Mouse (Mus musculus): Measurements from ENCODE around the gene Tet3.
"Not testable (repeated sequence)": the region's sequence is repeated elsewhere in the genome, so short reads cannot be mapped to it uniquely, and the experiment has no call there.

Gene Tet3

GRCm38 (mm10) chr6:83373704-83374300, 85.1 kb downstream of the Tet3 start:
- no peak for DNase-seq (ENCODE audit: low read depth, low spot score)

DNA sequence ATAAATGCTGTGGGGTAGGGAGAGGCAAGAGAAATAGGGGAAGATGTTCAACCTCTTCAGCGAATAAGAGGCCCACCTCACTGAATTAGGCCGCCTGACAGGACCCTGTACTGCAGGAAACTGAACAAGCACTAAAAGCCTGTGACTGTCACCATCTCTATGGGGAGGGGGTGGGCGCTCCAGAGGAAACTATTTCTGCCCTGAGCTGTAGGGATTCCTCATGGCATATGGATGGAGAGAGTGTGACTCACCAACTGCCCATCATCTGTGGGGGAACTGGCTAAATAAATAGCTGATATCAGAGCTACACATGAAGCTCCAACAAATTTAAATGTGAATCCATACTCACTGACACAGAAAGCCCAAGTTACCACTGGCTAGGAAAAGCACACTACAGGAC, 87.5 kb downstream of the Tet3 start:
- no peak for DNase-seq (ENCODE audit: low read depth, low spot score)

- no peak for DNase-seq (ENCODE audit: low read depth, low spot score)
These were observed 88.4 kb downstream of the Tet3 start for GRCm38 (mm10) chr6:83370316-83370965.

DNA sequence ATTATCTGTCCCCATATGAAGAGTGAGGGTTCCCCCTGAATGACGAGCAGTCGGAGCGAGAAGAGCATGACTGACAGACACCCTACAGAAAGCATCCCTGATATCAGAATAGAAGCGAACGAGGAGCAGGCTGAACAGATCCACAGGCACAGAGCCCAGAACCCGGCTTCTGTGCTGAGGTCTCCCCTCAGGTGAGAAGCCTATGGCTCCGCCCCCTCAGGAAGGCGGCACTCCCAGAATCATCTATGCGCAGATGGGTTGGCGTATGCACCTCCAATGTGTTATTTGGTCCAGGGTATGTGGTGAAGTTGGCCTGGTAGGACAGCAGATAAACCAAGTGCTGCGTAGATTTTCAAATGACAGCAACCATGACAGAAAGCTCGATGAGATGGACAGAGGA, 95.8 kb downstream of the Tet3 start:
- no peak for DNase-seq (ENCODE audit: low read depth, low spot score)

- no peak for DNase-seq (ENCODE audit: low read depth, low spot score)
These were observed 97.2 kb downstream of the Tet3 start for GRCm38 (mm10) chr6:83361523-83362248.

- no peak for DNase-seq (ENCODE audit: low read depth, low spot score)
These were observed 101.4 kb downstream of the Tet3 start for GRCm38 (mm10) chr6:83357436-83357835.

DNA sequence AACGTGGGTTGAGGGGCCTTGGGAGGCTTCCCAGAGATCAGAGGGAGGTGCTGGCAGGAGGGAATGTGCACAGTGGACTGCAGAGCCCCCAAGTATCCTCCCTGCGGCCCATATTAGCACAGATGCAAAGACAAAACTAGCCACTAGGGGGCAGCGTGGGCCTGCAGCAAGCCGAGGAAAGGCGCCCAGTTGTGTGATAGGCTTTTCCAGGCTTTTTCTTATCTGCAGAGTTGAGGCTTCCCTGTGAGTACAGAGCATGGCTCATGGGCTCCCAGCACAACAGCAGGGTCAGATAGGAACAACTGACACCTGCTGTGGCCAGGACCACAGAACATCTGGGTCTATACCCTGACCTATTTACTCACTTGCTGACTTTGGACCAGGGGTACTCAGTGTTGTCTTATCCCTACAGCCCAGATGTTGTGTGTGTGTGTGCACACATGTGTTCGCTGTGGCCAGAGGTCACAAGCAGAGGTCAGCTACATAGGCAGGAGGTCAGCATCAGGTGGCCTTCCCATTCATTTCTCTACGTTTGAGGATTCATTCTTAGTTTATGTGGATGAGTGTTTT, 102.2 kb downstream of the Tet3 start:
- DNase-seq (ENCODE audit: low read depth, low spot score), result peak; percentile 72

GRCm38 (mm10) chr6:83354856-83355781, 103.8 kb downstream of the Tet3 start:
- DNase-seq (ENCODE audit: low read depth, low spot score), result no peak

GRCm38 (mm10) chr6:83352666-83353410, 106.0 kb downstream of the Tet3 start:
- no peak for DNase-seq (ENCODE audit: low read depth, low spot score)

DNA sequence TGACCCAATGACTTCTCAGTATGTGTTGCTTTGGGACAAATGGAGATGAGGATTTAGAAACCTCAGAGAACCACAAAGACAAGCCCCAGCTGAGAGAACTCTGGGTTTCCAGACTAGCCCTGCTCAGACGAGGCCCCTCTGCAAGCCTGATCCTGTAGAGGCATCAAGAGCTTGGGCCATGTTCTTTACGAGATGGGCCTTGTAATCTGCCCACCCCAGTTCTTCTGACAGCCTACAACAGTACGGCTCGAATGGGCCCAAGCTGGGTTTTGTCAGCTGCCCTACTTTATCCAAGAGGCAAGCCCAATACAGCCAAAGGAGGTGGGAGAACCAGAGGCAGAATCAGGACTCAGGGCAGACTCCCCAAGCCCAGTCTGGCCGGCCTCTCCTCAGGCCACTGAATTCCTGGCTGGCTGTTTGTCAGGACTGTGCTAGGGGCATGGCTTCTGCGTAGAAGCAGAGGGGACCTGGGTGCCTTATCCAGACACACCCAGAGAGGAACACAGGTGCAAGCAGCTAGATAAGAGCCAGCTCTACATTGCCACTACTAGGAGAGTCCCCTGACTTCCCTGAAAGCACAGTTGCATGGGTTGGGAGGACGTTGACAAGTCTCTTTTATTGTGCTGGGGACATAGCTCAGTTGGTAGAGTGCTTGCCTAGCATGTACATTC, 107.3 kb downstream of the Tet3 start:
- DNase-seq (ENCODE audit: low read depth, low spot score), result no peak

DNA sequence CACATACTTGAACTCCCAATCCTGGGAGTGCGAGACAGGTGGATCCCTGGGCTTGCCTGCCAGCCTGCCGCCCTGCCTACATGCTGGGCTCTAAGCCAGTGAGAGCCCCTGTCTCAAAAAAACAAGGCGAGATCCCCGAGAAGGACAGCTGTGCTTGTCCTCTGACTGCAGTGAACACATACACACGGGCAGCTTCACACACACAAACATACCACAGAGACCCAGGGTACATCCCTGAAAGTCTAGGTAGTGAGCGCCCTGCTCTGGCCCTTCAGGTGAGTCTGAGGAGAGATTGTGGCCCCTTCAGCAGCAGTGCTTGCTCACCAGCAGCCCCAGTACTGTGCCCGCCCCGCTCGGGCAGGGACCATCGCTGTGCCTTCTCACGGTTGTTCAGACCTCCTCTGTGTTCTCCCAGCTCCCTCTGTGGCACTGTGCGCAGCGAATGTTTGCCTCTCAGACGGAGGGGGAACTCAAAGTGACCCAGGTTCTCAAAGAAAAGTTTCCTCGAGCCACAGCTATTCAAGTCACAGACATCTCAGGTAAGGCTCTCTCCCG, 108.0 kb downstream of the Tet3 start:
- no peak for DNase-seq (ENCODE audit: low read depth, low spot score)

GRCm38 (mm10) chr6:83350172-83350571, 108.7 kb downstream of the Tet3 start:
- DNase-seq (ENCODE audit: low read depth, low spot score), result no peak

DNA sequence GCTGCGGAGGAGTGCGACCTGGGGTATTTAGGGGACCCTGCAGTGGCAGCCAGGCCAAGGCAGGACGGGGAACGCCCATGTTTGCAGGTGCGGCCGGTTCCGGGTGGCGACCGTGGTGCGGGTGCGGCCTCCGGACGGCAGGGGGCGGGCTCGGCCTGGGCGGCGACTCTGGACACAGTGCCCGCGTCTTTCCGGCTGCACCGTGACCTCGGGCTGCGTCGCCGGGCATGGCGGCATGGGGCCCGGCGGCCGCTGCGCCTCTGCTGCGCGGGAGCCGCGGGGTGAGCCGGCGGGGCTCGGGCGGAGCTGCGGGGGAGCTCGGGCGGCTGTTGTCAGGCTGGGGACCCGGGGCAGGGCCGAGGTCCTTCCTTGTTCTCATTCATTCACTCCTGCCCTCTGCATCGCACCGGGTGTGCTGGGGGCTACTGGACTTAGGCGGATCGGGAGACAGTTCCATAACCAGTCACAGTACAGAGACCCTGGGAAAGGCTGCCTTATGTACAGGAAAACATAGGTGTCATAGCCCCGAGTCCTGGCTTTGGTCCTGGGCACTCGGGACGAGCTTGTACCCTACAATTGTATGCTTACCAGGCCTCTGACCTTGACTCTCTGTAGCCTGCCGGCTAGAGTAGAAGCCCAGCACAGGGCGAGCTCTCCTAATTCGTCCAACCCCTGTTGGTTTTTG, 109.5 kb downstream of the Tet3 start:
- DNase-seq (ENCODE audit: low read depth, low spot score), result peak; percentile 82

- DNase-seq (ENCODE audit: low read depth, low spot score), result no peak
These were observed 110.0 kb downstream of the Tet3 start, which contains the start of gene Bola3 for GRCm38 (mm10) chr6:83348873-83349272. TSS of gene Bola3 (plus strand) at chr6:83349147.

- DNase-seq (ENCODE audit: low read depth, low spot score), result no peak
These were observed 111.0 kb downstream of the Tet3 start for GRCm38 (mm10) chr6:83347916-83348315.

DNA sequence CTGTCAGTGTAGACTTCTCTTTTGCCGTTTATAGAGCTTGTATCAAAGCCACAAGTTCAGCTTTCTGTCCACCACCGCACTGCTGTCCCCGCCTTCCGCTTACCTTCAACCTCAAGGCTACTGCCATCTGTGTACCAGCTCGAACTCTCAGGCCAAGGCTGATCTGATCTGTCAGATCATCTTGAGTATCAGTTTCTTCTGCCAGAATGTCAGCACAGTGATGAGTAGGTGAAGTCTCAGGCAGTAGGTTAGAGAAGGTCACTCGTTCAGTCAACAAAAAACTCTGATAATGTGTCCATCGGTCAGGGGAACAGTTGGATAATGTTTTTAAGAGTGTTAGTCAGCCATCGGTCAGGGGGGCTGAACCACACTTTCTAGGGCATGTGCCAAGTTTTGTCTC, 113.6 kb downstream of the Tet3 start:
- not testable (repeated sequence) for DNase-seq (ENCODE audit: low read depth, low spot score)

- DNase-seq (ENCODE audit: low read depth, low spot score), result no peak
These were observed 115.9 kb downstream of the Tet3 start for GRCm38 (mm10) chr6:83342957-83343356.

DNA sequence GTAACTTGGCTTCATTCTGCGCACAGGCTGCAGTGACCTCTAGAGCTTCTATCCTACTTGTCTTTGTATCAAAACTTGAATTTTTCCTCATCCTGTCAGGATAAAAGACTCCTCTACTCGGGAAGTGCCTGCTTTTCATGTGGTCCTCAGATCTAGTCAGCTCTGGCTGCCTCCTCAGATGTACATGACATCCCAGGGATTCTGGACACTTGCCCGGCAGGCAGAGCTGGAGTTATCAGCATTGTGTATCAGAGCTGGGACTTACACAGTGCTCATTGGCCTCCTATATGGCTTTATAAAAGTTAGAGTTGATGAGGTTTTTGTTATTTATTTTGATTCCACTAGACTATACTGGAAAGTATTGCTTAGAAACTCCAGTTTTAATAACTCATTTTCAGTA, 117.5 kb downstream of the Tet3 start:
- no peak for DNase-seq (ENCODE audit: low read depth, low spot score)

DNA sequence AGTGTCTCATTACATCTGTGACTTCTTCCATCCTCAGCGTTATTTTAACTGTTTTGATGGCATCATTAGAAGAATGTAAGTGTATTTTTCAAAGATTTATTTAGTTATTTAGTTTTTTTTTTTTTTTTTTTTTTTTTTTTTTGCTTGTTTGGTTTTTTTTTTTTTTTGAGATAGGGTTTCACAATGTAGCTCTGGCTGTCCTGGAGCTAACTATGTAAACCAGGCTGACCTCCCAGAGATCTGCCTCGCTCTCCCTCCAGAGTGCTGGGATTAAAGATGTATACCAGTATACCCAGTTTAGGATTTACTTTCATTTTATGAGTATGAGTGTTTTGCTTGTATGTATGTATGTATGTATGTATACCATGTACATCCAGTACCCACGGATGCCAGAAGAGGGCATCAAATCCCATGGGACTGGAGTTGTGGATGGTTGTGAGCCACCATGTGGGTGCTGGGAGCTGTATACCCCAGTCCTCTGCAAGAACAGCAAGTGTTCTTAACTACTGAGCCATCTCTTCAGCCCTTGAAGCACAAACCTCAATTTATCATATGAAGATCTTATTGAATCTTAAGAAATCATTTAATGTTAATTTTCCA, 131.2 kb downstream of the Tet3 start:
- DNase-seq (ENCODE audit: low read depth, low spot score), result peak; percentile 71

Data from R1 (cell line).